Mouse (Mus musculus) kidney, adult 2 months (tissue): ENCODE results near the gene Tjp2.

ENCODE experiments used
- CTCF ChIP-seq: fragments of 200-500 bp; conservative IDR thresholded peaks from 2 replicates; pipeline ENCODE4 v1.5.1; 2011; ENCODE audit warnings: low read depth, mild to moderate bottlenecking, control low read depth, low read length, moderate library complexity, mixed read lengths; ENCODE audit not compliant: insufficient read depth, insufficient read length
- POLR2A ChIP-seq: fragments of 200-500 bp; IDR thresholded peaks from one replicate; pipeline ENCODE4 v1.6.1; 2011; ENCODE audit warnings: low read depth, low read length, control low read depth

- TF ChIP-seq CTCF, result no peak
- no peak for TF ChIP-seq POLR2A
These were observed 41.4 kb upstream of the Tjp2 start for GRCm38 (mm10) chr19:24266046-24266830.
